Mouse (Mus musculus) midbrain, embryonic 10.5 days (tissue): Measurements from ENCODE around the gene Zbtb40. TPM values are rescaled to one million over a fixed set of nuclear protein-coding genes. Genes with fewer than 3 reads are reported as not detected.

Experiments
- DNase-seq: peaks from one replicate; pipeline ENCODE4 v3.0.0-alpha.2; 2017; ENCODE audit warnings: low spot score
- H3K27ac ChIP-seq: fragments of 300-500 bp; sonication (generic); replicated peaks from 2 replicates; pipeline ENCODE4 v1.5.1; 2016; ENCODE audit warnings: mild to moderate bottlenecking
- H3K27me3 ChIP-seq: fragments of 300-500 bp; sonication (generic); 2 replicates; pipeline ENCODE4 v1.6.1; 2016; ENCODE audit warnings: low read depth, mild to moderate bottlenecking; ENCODE audit not compliant: poor library complexity, severe bottlenecking
- H3K36me3 ChIP-seq: fragments of 300-500 bp; sonication (generic); 2 replicates; pipeline ENCODE4 v1.6.1; 2016; ENCODE audit warnings: mild to moderate bottlenecking, moderate library complexity
- H3K4me1 ChIP-seq: fragments of 300-500 bp; sonication (generic); 2 replicates; pipeline ENCODE4 v1.6.1; 2016
- H3K4me3 ChIP-seq: fragments of 300-500 bp; sonication (generic); 2 replicates; pipeline ENCODE4 v1.5.1; 2016; ENCODE audit warnings: mild to moderate bottlenecking, moderate library complexity
- H3K9me3 ChIP-seq: fragments of 300-500 bp; sonication (generic); replicated peaks from 2 replicates; pipeline ENCODE4 v1.6.1; 2016; ENCODE audit warnings: mild to moderate bottlenecking
- WGBS: fragments of 180-500 bp; shearing (Covaris S2); methylation state at CpG from one replicate; pipeline ENCODE4 v1.1.7; 2016; 5-methylcytosine and 5-hydroxymethylcytosine counted together
- polyA plus RNA-seq: library from polyadenylated mRNA; unstranded; fragments of >200 nt; fragmentation: Nextera tagmentation; extraction: Ambion mirVana; gene quantifications from 2 replicates; pipeline ENCODE4 v1.2.1, GENCODE M21; 2016

The Zbtb40 gene
- polyA plus RNA-seq, 1 experiment from 2014 or later = 4.9 TPM

- H3K36me3 ChIP-seq = no peaks in the 10 kb centered on the region
- peaks cover 74% of the 10 kb centered on the region for H3K27me3 ChIP-seq
- 83% methylated on average over 5 of the region's 5 CpGs for WGBS
Measured at GRCm38 (mm10) chr4:137053810-137054209, 5.2 kb upstream of the Zbtb40 start.

GRCm38 (mm10) chr4:137047840-137048549 lies 606 bp downstream of the Zbtb40 start:
- no peak for DNase-seq
- under 1% methylated on average over 52 of the region's 52 CpGs for WGBS
- peak overlapping the region; percentile 92 for H3K4me3 ChIP-seq

More at GRCm38 (mm10) chr4:137053810-137054209, 5.2 kb upstream of the Zbtb40 start:
- H3K27ac ChIP-seq = no peak overlapping the region
- peaks cover 8% of the 10 kb centered on the region; the same call in 1 of the 2 replicates for H3K9me3 ChIP-seq
- H3K4me1 ChIP-seq = no peaks in the 10 kb centered on the region
- DNase-seq = no peak
- no peak overlapping the region for H3K4me3 ChIP-seq

GRCm38 (mm10) chr4:137046110-137046509 lies 2.5 kb downstream of the Zbtb40 start:
- H3K27ac ChIP-seq = no peak overlapping the region
- H3K27me3 ChIP-seq = peaks cover 43% of the 10 kb centered on the region
- WGBS = 90% methylated on average over 5 of the region's 5 CpGs
- no peaks in the 10 kb centered on the region for H3K36me3 ChIP-seq
- DNase-seq = no peak
- H3K4me1 ChIP-seq = peaks cover 36% of the 10 kb centered on the region
- H3K9me3 ChIP-seq = peaks cover 8% of the 10 kb centered on the region; the same call in 1 of the 2 replicates
- no peak overlapping the region for H3K4me3 ChIP-seq

More at GRCm38 (mm10) chr4:137047840-137048549, 606 bp downstream of the Zbtb40 start:
- Histone ChIP-seq H3K27me3 (peaks cover 44% of the 10 kb centered on the region), H3K4me1 (peaks cover 24% of the 10 kb centered on the region), H3K27ac (peak overlapping the region; percentile 91), H3K36me3 (no peaks in the 10 kb centered on the region), H3K9me3 (peaks cover 8% of the 10 kb centered on the region; the same call in 1 of the 2 replicates)

- H3K27me3 ChIP-seq = peaks cover 43% of the 10 kb centered on the region
- DNase-seq = no peak
- peaks cover 1% of the 10 kb centered on the region; the same call in 1 of the 2 replicates for H3K9me3 ChIP-seq
- no peak overlapping the region for H3K27ac ChIP-seq
- no peaks in the 10 kb centered on the region for H3K36me3 ChIP-seq
- no peak overlapping the region for H3K4me3 ChIP-seq
- peaks cover 44% of the 10 kb centered on the region for H3K4me1 ChIP-seq
- 46% methylated on average over 5 of the region's 5 CpGs for WGBS
Measured at GRCm38 (mm10) chr4:137044516-137044915, 4.1 kb downstream of the Zbtb40 start.

- no peak for DNase-seq
- H3K27ac ChIP-seq = no peak overlapping the region
- H3K27me3 ChIP-seq = peaks cover 49% of the 10 kb centered on the region
- WGBS = 61% methylated on average over 11 of the region's 11 CpGs
- H3K9me3 ChIP-seq = no peaks in the 10 kb centered on the region
- H3K4me1 ChIP-seq = peaks cover 44% of the 10 kb centered on the region
- no peak overlapping the region for H3K4me3 ChIP-seq
- H3K36me3 ChIP-seq = no peaks in the 10 kb centered on the region
Measured at GRCm38 (mm10) chr4:137043799-137044198, 4.8 kb downstream of the Zbtb40 start.

GRCm38 (mm10) chr4:137042039-137042438 lies 6.6 kb downstream of the Zbtb40 start:
- no peak for DNase-seq
- H3K27me3 ChIP-seq = peaks cover 49% of the 10 kb centered on the region
- no peaks in the 10 kb centered on the region for H3K36me3 ChIP-seq
- H3K4me3 ChIP-seq = no peak overlapping the region
- peaks cover 54% of the 10 kb centered on the region for H3K4me1 ChIP-seq
- H3K9me3 ChIP-seq = no peaks in the 10 kb centered on the region
- WGBS = 94% methylated on average over 8 of the region's 8 CpGs
- H3K27ac ChIP-seq = no peak overlapping the region

GRCm38 (mm10) chr4:137041161-137041621 lies 7.4 kb downstream of the Zbtb40 start:
- Histone ChIP-seq H3K4me1 (peaks cover 54% of the 10 kb centered on the region), H3K9me3 (no peaks in the 10 kb centered on the region), H3K27ac (no peak overlapping the region), H3K27me3 (peaks cover 49% of the 10 kb centered on the region), H3K4me3 (no peak overlapping the region), H3K36me3 (no peaks in the 10 kb centered on the region)
- no peak for DNase-seq
- WGBS = 69% methylated on average over 10 of the region's 10 CpGs

GRCm38 (mm10) chr4:137039441-137039840 lies 9.2 kb downstream of the Zbtb40 start:
- DNase-seq = no peak
- no peaks in the 10 kb centered on the region for H3K36me3 ChIP-seq
- no peaks in the 10 kb centered on the region for H3K9me3 ChIP-seq
- peaks cover 50% of the 10 kb centered on the region for H3K4me1 ChIP-seq
- WGBS = 88% methylated on average over 7 of the region's 7 CpGs
- H3K27ac ChIP-seq = no peak overlapping the region
- no peak overlapping the region for H3K4me3 ChIP-seq
- peaks cover 55% of the 10 kb centered on the region for H3K27me3 ChIP-seq

GRCm38 (mm10) chr4:137038501-137038900 lies 10.1 kb downstream of the Zbtb40 start:
- H3K27ac ChIP-seq = no peak overlapping the region
- peaks cover 46% of the 10 kb centered on the region for H3K4me1 ChIP-seq
- DNase-seq = no peak
- no peak overlapping the region for H3K4me3 ChIP-seq
- H3K9me3 ChIP-seq = no peaks in the 10 kb centered on the region
- WGBS = 63% methylated on average over 3 of the region's 3 CpGs
- H3K27me3 ChIP-seq = peaks cover 55% of the 10 kb centered on the region
- H3K36me3 ChIP-seq = no peaks in the 10 kb centered on the region

GRCm38 (mm10) chr4:137038096-137038495 lies 10.5 kb downstream of the Zbtb40 start:
- Histone ChIP-seq H3K9me3 (no peaks in the 10 kb centered on the region), H3K27me3 (peaks cover 55% of the 10 kb centered on the region), H3K27ac (no peak overlapping the region), H3K4me1 (peaks cover 43% of the 10 kb centered on the region), H3K36me3 (no peaks in the 10 kb centered on the region), H3K4me3 (no peak overlapping the region)
- WGBS = 43% methylated on average over 8 of the region's 8 CpGs
- DNase-seq = no peak

GRCm38 (mm10) chr4:137033115-137033887 lies 15.3 kb downstream of the Zbtb40 start:
- no peak for DNase-seq
- Histone ChIP-seq H3K9me3 (no peaks in the 10 kb centered on the region), H3K4me1 (peaks cover 20% of the 10 kb centered on the region), H3K27ac (no peak overlapping the region), H3K4me3 (no peak overlapping the region), H3K36me3 (no peaks in the 10 kb centered on the region), H3K27me3 (peaks cover 14% of the 10 kb centered on the region; the same call in 1 of the 2 replicates)
- 61% methylated on average over 7 of the region's 7 CpGs for WGBS

- no peaks in the 10 kb centered on the region for H3K9me3 ChIP-seq
- DNase-seq = no peak
- 92% methylated on average over 4 of the region's 4 CpGs for WGBS
- no peak overlapping the region for H3K27ac ChIP-seq
- no peak overlapping the region for H3K4me3 ChIP-seq
- no peaks in the 10 kb centered on the region for H3K36me3 ChIP-seq
- peaks cover 12% of the 10 kb centered on the region for H3K4me1 ChIP-seq
- peaks cover 14% of the 10 kb centered on the region; the same call in 1 of the 2 replicates for H3K27me3 ChIP-seq
Measured at GRCm38 (mm10) chr4:137032456-137032855, 16.1 kb downstream of the Zbtb40 start.
